Mouse (Mus musculus): Measurements from ENCODE around the gene Myl7.

DNA sequence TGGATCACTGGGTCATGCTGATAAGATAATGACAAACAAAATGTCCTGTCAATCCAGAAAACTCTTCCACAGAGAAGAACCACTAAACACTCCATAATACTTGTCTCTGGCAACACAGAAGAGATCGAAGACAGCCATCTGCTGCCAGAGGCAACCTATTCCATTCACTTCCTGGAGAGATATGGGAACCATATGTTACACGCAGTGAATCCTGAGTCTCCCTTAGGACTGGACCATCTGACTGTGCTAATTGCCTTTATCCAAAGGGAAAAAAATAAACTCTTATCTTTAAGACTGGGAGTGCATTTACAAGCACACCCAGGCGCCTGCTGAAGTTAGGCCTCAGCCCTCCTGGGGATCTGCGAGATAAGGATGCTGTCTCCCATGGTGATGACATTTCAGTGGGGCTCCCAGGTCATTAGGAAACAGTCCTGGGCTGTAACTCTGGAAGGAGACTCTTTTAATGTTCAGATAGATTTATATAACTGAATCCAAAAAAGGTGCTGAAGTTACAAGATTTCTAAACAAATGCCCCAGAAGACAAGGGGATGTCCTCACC lies 5.7 kb downstream of the Myl7 start:
- TF ChIP-seq CTCF (IDR thresholded peaks at IDR 0.05; ENCODE audit: low read depth, low read length) = no peak
- TF ChIP-seq POLR2A (IDR thresholded peaks at IDR 0.05; ENCODE audit: insufficient read depth, low read length) = no peak
